Mouse (Mus musculus): ENCODE measurements around the gene Rxrb. TPM values are rescaled to one million over a fixed set of nuclear protein-coding genes. Genes with fewer than 3 reads are reported as not detected.

Rxrb gene
- total RNA-seq, 2 experiments from 2014 or later = 8.4 to 11.5 TPM

- ATAC-seq (replicated peaks; ENCODE audit: low FRiP score, poor library complexity, severe bottlenecking) = no peak
These were observed 8.2 kb downstream of the Rxrb start for GRCm38 (mm10) chr17:34039562-34040450.

- ATAC-seq (replicated peaks; ENCODE audit: low FRiP score, poor library complexity, severe bottlenecking) = no peak
These were observed 14.3 kb downstream of the Rxrb start for GRCm38 (mm10) chr17:34045941-34046340.

GRCm38 (mm10) chr17:34047404-34048050, 15.9 kb downstream of the Rxrb start:
- ATAC-seq (replicated peaks; ENCODE audit: low FRiP score, poor library complexity, severe bottlenecking) = no peak

- ATAC-seq (replicated peaks; ENCODE audit: low FRiP score, poor library complexity, severe bottlenecking) = no peak
These were observed 25.6 kb downstream of the Rxrb start for GRCm38 (mm10) chr17:34057224-34057623.

- no peak for ATAC-seq (replicated peaks; ENCODE audit: low FRiP score, poor library complexity, severe bottlenecking)
These were observed 37.3 kb downstream of the Rxrb start for GRCm38 (mm10) chr17:34068864-34069263.

- ATAC-seq (replicated peaks; ENCODE audit: low FRiP score, poor library complexity, severe bottlenecking) = no peak
These were observed 40.5 kb downstream of the Rxrb start for GRCm38 (mm10) chr17:34072091-34072490.

- ATAC-seq (replicated peaks; ENCODE audit: low FRiP score, poor library complexity, severe bottlenecking) = 0 out of 2 replicates have a peak, but pooled peaks have one; percentile 55
These were observed 43.7 kb downstream of the Rxrb start for GRCm38 (mm10) chr17:34075271-34075670.

- peak; percentile 70 for ATAC-seq (replicated peaks; ENCODE audit: low FRiP score, poor library complexity, severe bottlenecking)
These were observed 45.9 kb downstream of the Rxrb start for GRCm38 (mm10) chr17:34077549-34077948.

GRCm38 (mm10) chr17:34078148-34078547, 46.5 kb downstream of the Rxrb start:
- no peak for ATAC-seq (replicated peaks; ENCODE audit: low FRiP score, poor library complexity, severe bottlenecking)

GRCm38 (mm10) chr17:34079002-34079401, 47.4 kb downstream of the Rxrb start:
- ATAC-seq (replicated peaks; ENCODE audit: low FRiP score, poor library complexity, severe bottlenecking) = no peak

- no peak for ATAC-seq (replicated peaks; ENCODE audit: low FRiP score, poor library complexity, severe bottlenecking)
These were observed 48.0 kb downstream of the Rxrb start for GRCm38 (mm10) chr17:34079621-34080020.

GRCm38 (mm10) chr17:34083104-34083503, 51.5 kb downstream of the Rxrb start:
- ATAC-seq (replicated peaks; ENCODE audit: low FRiP score, poor library complexity, severe bottlenecking) = no peak

GRCm38 (mm10) chr17:34087386-34087785, 55.8 kb downstream of the Rxrb start:
- ATAC-seq (replicated peaks; ENCODE audit: low FRiP score, poor library complexity, severe bottlenecking) = no peak

Other genes starting within 250 kb of the Rxrb start
Only the 30 nearest of the 33 such genes appear.
- gene Rps28, start 207.2 kb upstream of the Rxrb start, total RNA-seq (2015; ENCODE audit: low replicate concordance) = 383 and 392 TPM in 2 replicates
- gene Rps28, start 207.2 kb upstream of the Rxrb start, total RNA-seq (2017; ENCODE audit: low replicate concordance) = 429 and 508 TPM in 2 replicates
- 95.5 and 109 TPM in 2 replicates for gene Ndufa7, start 207.2 kb upstream of the Rxrb start, total RNA-seq (2015; ENCODE audit: low replicate concordance)
- gene Ndufa7, start 207.2 kb upstream of the Rxrb start, total RNA-seq (2017; ENCODE audit: low replicate concordance) = 42.4 and 46.1 TPM in 2 replicates
- 2.9 TPM in 1 of 2 replicates, not detected in the other for gene Cd320, start 188.7 kb upstream of the Rxrb start, total RNA-seq (2015; ENCODE audit: low replicate concordance)
- gene Cd320, start 188.7 kb upstream of the Rxrb start, total RNA-seq (2017; ENCODE audit: low replicate concordance) = 0.39 TPM in 1 of 2 replicates, not detected in the other
- not detected in 2 replicates for gene Gm7029, start 158.0 kb upstream of the Rxrb start, total RNA-seq (2015; ENCODE audit: low replicate concordance)
- not detected in 2 replicates for gene Gm7029, start 158.0 kb upstream of the Rxrb start, total RNA-seq (2017; ENCODE audit: low replicate concordance)
- 89.3 and 150 TPM in 2 replicates for gene Kifc1, start 141.2 kb upstream of the Rxrb start, total RNA-seq (2015; ENCODE audit: low replicate concordance)
- 479 and 506 TPM in 2 replicates for gene Kifc1, start 141.2 kb upstream of the Rxrb start, total RNA-seq (2017; ENCODE audit: low replicate concordance)
- gene Platr17, start 126.7 kb upstream of the Rxrb start, total RNA-seq (2015; ENCODE audit: low replicate concordance) = not detected in 2 replicates
- not detected in 2 replicates for gene Platr17, start 126.7 kb upstream of the Rxrb start, total RNA-seq (2017; ENCODE audit: low replicate concordance)
- 18.0 and 23.9 TPM in 2 replicates for gene Daxx, start 122.4 kb upstream of the Rxrb start, total RNA-seq (2015; ENCODE audit: low replicate concordance)
- 23.4 and 29.3 TPM in 2 replicates for gene Daxx, start 122.4 kb upstream of the Rxrb start, total RNA-seq (2017; ENCODE audit: low replicate concordance)
- gene Tapbp, start 115.9 kb upstream of the Rxrb start, total RNA-seq (2015; ENCODE audit: low replicate concordance) = 86.1 and 88.4 TPM in 2 replicates
- gene Tapbp, start 115.9 kb upstream of the Rxrb start, total RNA-seq (2017; ENCODE audit: low replicate concordance) = 88.8 and 97.2 TPM in 2 replicates
- 11.7 and 23.8 TPM in 2 replicates for gene Zbtb22, start 115.9 kb upstream of the Rxrb start, total RNA-seq (2015; ENCODE audit: low replicate concordance)
- gene Zbtb22, start 115.9 kb upstream of the Rxrb start, total RNA-seq (2017; ENCODE audit: low replicate concordance) = 20.3 and 28.8 TPM in 2 replicates
- gene Rgl2, start 102.3 kb upstream of the Rxrb start, total RNA-seq (2015; ENCODE audit: low replicate concordance) = 8.6 and 13.4 TPM in 2 replicates
- 11.3 and 29.0 TPM in 2 replicates for gene Rgl2, start 102.3 kb upstream of the Rxrb start, total RNA-seq (2017; ENCODE audit: low replicate concordance)
- gene Pfdn6, start 91.5 kb upstream of the Rxrb start, total RNA-seq (2015; ENCODE audit: low replicate concordance) = 52.0 and 68.1 TPM in 2 replicates
- gene Pfdn6, start 91.5 kb upstream of the Rxrb start, total RNA-seq (2017; ENCODE audit: low replicate concordance) = 40.0 and 109 TPM in 2 replicates
- 3.6 and 11.3 TPM in 2 replicates for gene Wdr46, start 91.2 kb upstream of the Rxrb start, total RNA-seq (2015; ENCODE audit: low replicate concordance)
- gene Wdr46, start 91.2 kb upstream of the Rxrb start, total RNA-seq (2017; ENCODE audit: low replicate concordance) = 4.6 and 8.2 TPM in 2 replicates
- gene B3galt4, start 80.3 kb upstream of the Rxrb start, total RNA-seq (2015; ENCODE audit: low replicate concordance) = not detected in 2 replicates
- gene B3galt4, start 80.3 kb upstream of the Rxrb start, total RNA-seq (2017; ENCODE audit: low replicate concordance) = 0.26 and 2.8 TPM in 2 replicates
- 8.0 and 18.4 TPM in 2 replicates for gene Vps52, start 76.0 kb upstream of the Rxrb start, total RNA-seq (2015; ENCODE audit: low replicate concordance)
- 11.5 and 17.8 TPM in 2 replicates for gene Vps52, start 76.0 kb upstream of the Rxrb start, total RNA-seq (2017; ENCODE audit: low replicate concordance)
- gene Rps18, start 75.8 kb upstream of the Rxrb start, total RNA-seq (2015; ENCODE audit: low replicate concordance) = 779 and 808 TPM in 2 replicates
- 194 and 380 TPM in 2 replicates for gene Rps18, start 75.8 kb upstream of the Rxrb start, total RNA-seq (2017; ENCODE audit: low replicate concordance)
- gene H2-K1, start 31.5 kb upstream of the Rxrb start, total RNA-seq (2015; ENCODE audit: low replicate concordance) = 315 and 400 TPM in 2 replicates
- gene H2-K1, start 31.5 kb upstream of the Rxrb start, total RNA-seq (2017; ENCODE audit: low replicate concordance) = 167 and 182 TPM in 2 replicates
- 1.3 and 2.5 TPM in 2 replicates for gene Ring1, start 7.1 kb upstream of the Rxrb start, total RNA-seq (2015; ENCODE audit: low replicate concordance)
- 1.9 and 2.0 TPM in 2 replicates for gene Ring1, start 7.1 kb upstream of the Rxrb start, total RNA-seq (2017; ENCODE audit: low replicate concordance)
- gene H2-Ke6, start 3.8 kb upstream of the Rxrb start, total RNA-seq (2015; ENCODE audit: low replicate concordance) = 40.4 and 50.3 TPM in 2 replicates
- 10.8 and 14.9 TPM in 2 replicates for gene H2-Ke6, start 3.8 kb upstream of the Rxrb start, total RNA-seq (2017; ENCODE audit: low replicate concordance)
- 2.5 and 8.6 TPM in 2 replicates for gene Slc39a7, start 130 bp upstream of the Rxrb start, total RNA-seq (2015; ENCODE audit: low replicate concordance)
- gene Slc39a7, start 130 bp upstream of the Rxrb start, total RNA-seq (2017; ENCODE audit: low replicate concordance) = 18.9 and 20.7 TPM in 2 replicates
- gene Col11a2, start 7.6 kb downstream of the Rxrb start, total RNA-seq (2015; ENCODE audit: low replicate concordance) = 0.36 and 0.42 TPM in 2 replicates
- gene Col11a2, start 7.6 kb downstream of the Rxrb start, total RNA-seq (2017; ENCODE audit: low replicate concordance) = 2.1 and 2.9 TPM in 2 replicates
- not detected in 2 replicates for gene H2-Oa, start 60.5 kb downstream of the Rxrb start, total RNA-seq (2015; ENCODE audit: low replicate concordance)
- gene H2-Oa, start 60.5 kb downstream of the Rxrb start, total RNA-seq (2017; ENCODE audit: low replicate concordance) = 0.39 and 1.5 TPM in 2 replicates
- 14.4 and 17.2 TPM in 2 replicates for gene H2-DMa, start 87.7 kb downstream of the Rxrb start, total RNA-seq (2015; ENCODE audit: low replicate concordance)
- gene H2-DMa, start 87.7 kb downstream of the Rxrb start, total RNA-seq (2017; ENCODE audit: low replicate concordance) = 12.3 and 20.4 TPM in 2 replicates
- gene Brd2, start 90.8 kb downstream of the Rxrb start, total RNA-seq (2015; ENCODE audit: low replicate concordance) = 199 and 208 TPM in 2 replicates
- 191 and 208 TPM in 2 replicates for gene Brd2, start 90.8 kb downstream of the Rxrb start, total RNA-seq (2017; ENCODE audit: low replicate concordance)
- 3.2 and 4.6 TPM in 2 replicates for gene H2-DMb2, start 111.5 kb downstream of the Rxrb start, total RNA-seq (2015; ENCODE audit: low replicate concordance)
- 2.0 and 2.8 TPM in 2 replicates for gene H2-DMb2, start 111.5 kb downstream of the Rxrb start, total RNA-seq (2017; ENCODE audit: low replicate concordance)
- 18.0 and 34.8 TPM in 2 replicates for gene H2-DMb1, start 121.3 kb downstream of the Rxrb start, total RNA-seq (2015; ENCODE audit: low replicate concordance)
- gene H2-DMb1, start 121.3 kb downstream of the Rxrb start, total RNA-seq (2017; ENCODE audit: low replicate concordance) = 3.9 and 23.1 TPM in 2 replicates
- 12.6 and 21.0 TPM in 2 replicates for gene Tap1, start 155.7 kb downstream of the Rxrb start, total RNA-seq (2015; ENCODE audit: low replicate concordance)
- 21.6 and 35.4 TPM in 2 replicates for gene Tap1, start 155.7 kb downstream of the Rxrb start, total RNA-seq (2017; ENCODE audit: low replicate concordance)
- gene Psmb9, start 156.0 kb downstream of the Rxrb start, total RNA-seq (2015; ENCODE audit: low replicate concordance) = 23.5 and 39.3 TPM in 2 replicates
- gene Psmb9, start 156.0 kb downstream of the Rxrb start, total RNA-seq (2017; ENCODE audit: low replicate concordance) = 21.3 and 36.5 TPM in 2 replicates
- gene Psmb8, start 165.9 kb downstream of the Rxrb start, total RNA-seq (2015; ENCODE audit: low replicate concordance) = 38.1 and 68.1 TPM in 2 replicates
- 29.3 and 38.3 TPM in 2 replicates for gene Psmb8, start 165.9 kb downstream of the Rxrb start, total RNA-seq (2017; ENCODE audit: low replicate concordance)
- gene Tap2, start 171.7 kb downstream of the Rxrb start, total RNA-seq (2015; ENCODE audit: low replicate concordance) = 4.7 and 6.7 TPM in 2 replicates
- gene Tap2, start 171.7 kb downstream of the Rxrb start, total RNA-seq (2017; ENCODE audit: low replicate concordance) = 7.7 and 16.6 TPM in 2 replicates
- 10.1 and 21.4 TPM in 2 replicates for gene H2-Ob, start 207.1 kb downstream of the Rxrb start, total RNA-seq (2015; ENCODE audit: low replicate concordance)
- gene H2-Ob, start 207.1 kb downstream of the Rxrb start, total RNA-seq (2017; ENCODE audit: low replicate concordance) = 8.0 and 14.1 TPM in 2 replicates

Data from erythroid progenitor cell, adult 5-6 weeks (primary cell).